Mouse (Mus musculus): ENCODE measurements around the gene Wdr20. TPM values are rescaled to one million over a fixed set of nuclear protein-coding genes. Genes with fewer than 3 reads are reported as not detected.

The Wdr20 gene
- polyA plus RNA-seq, 1 experiment, result 15.0 TPM

DNA sequence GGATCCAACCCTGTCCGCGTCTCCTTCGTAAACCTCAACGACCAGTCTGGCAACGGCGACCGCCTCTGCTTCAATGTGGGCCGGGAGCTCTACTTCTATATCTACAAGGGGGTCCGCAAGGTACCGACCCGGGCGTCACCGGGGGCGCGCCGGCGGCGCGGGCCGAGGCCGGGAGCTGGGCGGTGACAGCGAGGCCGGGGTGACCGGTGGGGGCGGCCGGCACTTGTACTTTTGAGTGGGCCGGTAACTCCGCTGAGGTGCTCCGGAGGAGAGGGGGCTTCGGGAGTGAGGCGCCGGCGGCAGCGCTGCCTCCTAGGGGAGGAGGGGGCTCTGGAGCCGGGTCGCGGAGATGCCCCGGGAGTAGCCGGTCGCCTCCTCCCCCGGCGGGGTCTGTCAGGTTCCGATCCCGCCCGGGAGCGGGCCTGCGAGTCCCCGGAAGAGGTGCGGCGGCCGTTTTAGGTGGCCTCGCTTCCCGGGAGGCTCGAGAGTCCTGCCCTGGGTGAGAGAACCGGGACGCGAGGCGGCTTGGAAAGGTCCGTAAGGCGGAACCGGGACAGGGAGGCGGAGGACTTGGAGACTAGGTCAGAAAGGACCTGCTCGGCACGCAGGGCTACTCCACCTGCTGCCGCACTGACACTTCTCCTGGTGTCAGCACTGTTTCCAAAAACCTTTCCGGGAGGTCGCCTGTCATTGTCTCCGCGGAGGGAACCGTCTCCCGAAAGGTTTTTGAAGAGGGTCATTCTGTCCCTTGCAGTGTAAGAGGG, 596 bp downstream of the Wdr20 start:
- Histone ChIP-seq H3K27me3 (ENCODE audit: control insufficient read depth, insufficient read depth, low read length) (no peaks in the 10 kb centered on the region), H3K36me3 (ENCODE audit: control insufficient read depth, insufficient read depth, low read length) (no peaks in the 10 kb centered on the region; the same call in 1 of the 2 replicates), H3K4me3 (ENCODE audit: control insufficient read depth, low read depth, low read length) (peak overlapping the region; percentile 97), H3K4me1 (ENCODE audit: control insufficient read depth, insufficient read depth, low read length) (peaks cover 7% of the 10 kb centered on the region), H3K27ac (ENCODE audit: control insufficient read depth, insufficient read depth, low read depth, low read length) (peak overlapping the region; percentile 96)
- TF ChIP-seq CTCF (IDR thresholded peaks at IDR 0.05; ENCODE audit: control insufficient read depth, insufficient read depth, insufficient replicate concordance, low read depth, low read length) (no peak), POLR2A (IDR thresholded peaks at IDR 0.05; ENCODE audit: control insufficient read depth, low read depth, low read length) (0 out of 2 replicates have a peak, but pooled peaks have one; percentile 15)

GRCm38 (mm10) chr12:110750770-110751439, 13.2 kb downstream of the Wdr20 start:
- Histone ChIP-seq H3K36me3 (ENCODE audit: control insufficient read depth, insufficient read depth, low read length) (no peaks in the 10 kb centered on the region), H3K4me1 (ENCODE audit: control insufficient read depth, insufficient read depth, low read length) (no peaks in the 10 kb centered on the region), H3K27ac (ENCODE audit: control insufficient read depth, insufficient read depth, low read depth, low read length) (no peak overlapping the region), H3K27me3 (ENCODE audit: control insufficient read depth, insufficient read depth, low read length) (no peaks in the 10 kb centered on the region), H3K4me3 (ENCODE audit: control insufficient read depth, low read depth, low read length) (no peak overlapping the region)
- no peak for TF ChIP-seq CTCF (IDR thresholded peaks at IDR 0.05; ENCODE audit: control insufficient read depth, insufficient read depth, insufficient replicate concordance, low read depth, low read length)
- TF ChIP-seq POLR2A (IDR thresholded peaks at IDR 0.05; ENCODE audit: control insufficient read depth, low read depth, low read length), result no peak

DNA sequence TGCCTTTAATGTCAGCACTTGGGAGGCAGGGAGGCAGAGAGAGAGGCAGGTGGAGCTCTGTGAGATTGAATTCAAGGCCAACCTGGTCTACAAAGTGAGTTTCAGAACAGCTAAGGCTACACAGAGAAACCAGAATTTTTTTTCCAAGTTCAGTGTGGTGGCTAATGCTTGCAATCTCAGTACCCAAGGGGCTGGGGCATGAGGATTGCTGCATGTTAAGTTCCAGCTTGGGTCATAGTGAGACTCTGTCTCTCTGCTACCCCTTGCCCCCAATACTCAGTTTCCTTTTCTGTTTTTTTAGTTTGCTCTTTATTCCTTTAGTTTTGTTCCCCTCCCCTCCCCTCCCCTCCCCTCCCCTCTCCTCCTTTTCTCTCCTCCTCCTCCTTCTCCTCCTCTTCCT, 15.0 kb downstream of the Wdr20 start:
- TF ChIP-seq POLR2A (IDR thresholded peaks at IDR 0.05; ENCODE audit: control insufficient read depth, low read depth, low read length) (no peak), CTCF (IDR thresholded peaks at IDR 0.05; ENCODE audit: control insufficient read depth, insufficient read depth, insufficient replicate concordance, low read depth, low read length) (no peak)
- no peaks in the 10 kb centered on the region for H3K36me3 ChIP-seq (ENCODE audit: control insufficient read depth, insufficient read depth, low read length)
- no peaks in the 10 kb centered on the region for H3K27me3 ChIP-seq (ENCODE audit: control insufficient read depth, insufficient read depth, low read length)
- no peaks in the 10 kb centered on the region for H3K4me1 ChIP-seq (ENCODE audit: control insufficient read depth, insufficient read depth, low read length)
- no peak overlapping the region for H3K4me3 ChIP-seq (ENCODE audit: control insufficient read depth, low read depth, low read length)
- H3K27ac ChIP-seq (ENCODE audit: control insufficient read depth, insufficient read depth, low read depth, low read length), result no peak overlapping the region

DNA sequence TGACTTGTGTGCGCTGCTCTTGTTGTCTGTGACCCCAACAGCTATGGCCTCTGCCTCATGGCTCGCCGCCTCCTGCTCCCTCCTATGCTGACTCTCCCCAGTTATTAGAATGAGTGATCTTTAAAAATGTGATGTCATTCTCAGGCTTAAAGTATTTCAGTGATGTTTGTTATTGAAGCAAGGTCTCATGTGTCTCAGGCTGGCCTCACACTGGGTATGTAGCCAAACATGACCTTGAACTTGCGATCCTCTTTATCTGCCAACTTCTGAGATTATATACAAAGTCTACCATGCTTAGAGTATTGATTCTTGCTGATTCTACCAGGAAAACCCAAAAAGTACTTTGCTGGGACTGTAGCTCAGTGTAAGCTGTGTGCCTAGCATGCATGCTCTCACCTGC, 16.2 kb downstream of the Wdr20 start:
- H3K27me3 ChIP-seq (ENCODE audit: control insufficient read depth, insufficient read depth, low read length), result no peaks in the 10 kb centered on the region
- no peaks in the 10 kb centered on the region for H3K36me3 ChIP-seq (ENCODE audit: control insufficient read depth, insufficient read depth, low read length)
- no peaks in the 10 kb centered on the region for H3K4me1 ChIP-seq (ENCODE audit: control insufficient read depth, insufficient read depth, low read length)
- no peak overlapping the region for H3K4me3 ChIP-seq (ENCODE audit: control insufficient read depth, low read depth, low read length)
- no peak overlapping the region for H3K27ac ChIP-seq (ENCODE audit: control insufficient read depth, insufficient read depth, low read depth, low read length)
- TF ChIP-seq CTCF (IDR thresholded peaks at IDR 0.05; ENCODE audit: control insufficient read depth, insufficient read depth, insufficient replicate concordance, low read depth, low read length) (no peak), POLR2A (IDR thresholded peaks at IDR 0.05; ENCODE audit: control insufficient read depth, low read depth, low read length) (no peak)

- Histone ChIP-seq H3K4me3 (ENCODE audit: control insufficient read depth, low read depth, low read length) (no peak overlapping the region), H3K27ac (ENCODE audit: control insufficient read depth, insufficient read depth, low read depth, low read length) (no peak overlapping the region), H3K27me3 (ENCODE audit: control insufficient read depth, insufficient read depth, low read length) (no peaks in the 10 kb centered on the region), H3K4me1 (ENCODE audit: control insufficient read depth, insufficient read depth, low read length) (no peaks in the 10 kb centered on the region), H3K36me3 (ENCODE audit: control insufficient read depth, insufficient read depth, low read length) (no peaks in the 10 kb centered on the region)
- TF ChIP-seq POLR2A (IDR thresholded peaks at IDR 0.05; ENCODE audit: control insufficient read depth, low read depth, low read length), result no peak
- TF ChIP-seq CTCF (IDR thresholded peaks at IDR 0.05; ENCODE audit: control insufficient read depth, insufficient read depth, insufficient replicate concordance, low read depth, low read length), result no peak
Measured at GRCm38 (mm10) chr12:110757161-110757560, 19.4 kb downstream of the Wdr20 start.

DNA sequence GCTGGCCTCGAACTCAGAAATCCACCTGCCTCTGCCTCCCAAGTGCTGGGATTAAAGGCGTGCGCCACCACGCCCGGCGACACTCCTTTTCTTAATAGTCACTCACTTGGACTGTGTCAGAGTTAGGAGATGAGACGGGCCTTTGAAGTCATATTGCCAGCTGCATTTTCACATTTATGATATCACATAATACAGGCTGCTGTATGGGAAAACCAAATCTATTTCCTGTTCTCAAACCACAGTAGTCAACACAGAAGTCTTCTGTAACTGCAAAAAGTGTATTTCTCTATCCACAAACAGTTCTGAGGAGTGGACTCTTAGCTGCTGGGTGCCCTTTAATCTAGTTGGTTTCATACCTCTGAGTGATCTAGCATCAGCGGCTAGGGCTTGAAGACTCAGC, 21.2 kb downstream of the Wdr20 start:
- no peak overlapping the region for H3K27ac ChIP-seq (ENCODE audit: control insufficient read depth, insufficient read depth, low read depth, low read length)
- TF ChIP-seq POLR2A (IDR thresholded peaks at IDR 0.05; ENCODE audit: control insufficient read depth, low read depth, low read length) (no peak), CTCF (IDR thresholded peaks at IDR 0.05; ENCODE audit: control insufficient read depth, insufficient read depth, insufficient replicate concordance, low read depth, low read length) (no peak)
- no peaks in the 10 kb centered on the region for H3K27me3 ChIP-seq (ENCODE audit: control insufficient read depth, insufficient read depth, low read length)
- H3K36me3 ChIP-seq (ENCODE audit: control insufficient read depth, insufficient read depth, low read length), result no peaks in the 10 kb centered on the region
- H3K4me1 ChIP-seq (ENCODE audit: control insufficient read depth, insufficient read depth, low read length), result no peaks in the 10 kb centered on the region
- H3K4me3 ChIP-seq (ENCODE audit: control insufficient read depth, low read depth, low read length), result no peak overlapping the region

GRCm38 (mm10) chr12:110762321-110762720, 24.6 kb downstream of the Wdr20 start:
- H3K27me3 ChIP-seq (ENCODE audit: control insufficient read depth, insufficient read depth, low read length), result no peaks in the 10 kb centered on the region
- H3K4me3 ChIP-seq (ENCODE audit: control insufficient read depth, low read depth, low read length), result no peak overlapping the region
- H3K27ac ChIP-seq (ENCODE audit: control insufficient read depth, insufficient read depth, low read depth, low read length), result no peak overlapping the region
- no peak for TF ChIP-seq CTCF (IDR thresholded peaks at IDR 0.05; ENCODE audit: control insufficient read depth, insufficient read depth, insufficient replicate concordance, low read depth, low read length)
- TF ChIP-seq POLR2A (IDR thresholded peaks at IDR 0.05; ENCODE audit: control insufficient read depth, low read depth, low read length), result no peak
- no peaks in the 10 kb centered on the region for H3K4me1 ChIP-seq (ENCODE audit: control insufficient read depth, insufficient read depth, low read length)
- H3K36me3 ChIP-seq (ENCODE audit: control insufficient read depth, insufficient read depth, low read length), result no peaks in the 10 kb centered on the region

Data from testis, adult 2 months (tissue).